In genomic region chrX:100728947-100729346, GRCm38 (mm10) we compare ENCODE assay signal across 8 mouse cellular contexts. TPM values are rescaled to one million over a fixed set of nuclear protein-coding genes. Genes with fewer than 3 reads are reported as not detected.
DNase-seq lines count a peak whose midpoint lies in the region; ATAC-seq and TF ChIP-seq lines count a peak whose summit lies in the region.

No protein-coding gene starts in this region.

- TF ChIP-seq CTCF in heart, adult 2 months (IDR thresholded peaks at IDR 0.05), result no peak

- H3K27me3 ChIP-seq in heart, adult 2 months (ENCODE audit: control insufficient read depth, insufficient read depth, low read length), result no peaks in the 10 kb centered on the region
- peaks cover 50% of the 10 kb centered on the region for H3K27me3 ChIP-seq in heart, embryonic 10.5 days (ENCODE audit: insufficient read depth, poor library complexity, severe bottlenecking)
- no peaks in the 10 kb centered on the region for H3K27me3 ChIP-seq in forebrain, embryonic 13.5 days

- DNase-seq in heart, adult 2 months, result peak; percentile 44 to 49
- no peak for DNase-seq in heart, embryonic 10.5 days (ENCODE audit: low spot score)
- DNase-seq in MN1 (ENCODE audit: low spot score), result peak; percentile 18
- peak; percentile 77 for DNase-seq in kidney, postnatal 10 days
- DNase-seq in testis, postnatal 10 days (ENCODE audit: low spot score), result peak; percentile 72
- DNase-seq in spleen, adult 18-20 months, result no peak
- DNase-seq in lung, adult 18-20 months, result no peak

- no peak overlapping the region for H3K9ac ChIP-seq in heart, adult 2 months (ENCODE audit: low read depth, low read length)
- no peak overlapping the region for H3K9ac ChIP-seq in forebrain, embryonic 13.5 days

- ATAC-seq in forebrain, embryonic 13.5 days, result peak; percentile 72

- WGBS in heart, adult 2 months, result 32% methylated on average over 1 of the region's 1 CpGs
- 34% methylated on average over 1 of the region's 1 CpGs for WGBS in heart, embryonic 10.5 days
- WGBS in forebrain, embryonic 13.5 days, result 15% methylated on average over 1 of the region's 1 CpGs

- H3K9me3 ChIP-seq in heart, embryonic 10.5 days, result no peaks in the 10 kb centered on the region
- no peaks in the 10 kb centered on the region for H3K9me3 ChIP-seq in forebrain, embryonic 13.5 days (replicated peaks)

- no peaks in the 10 kb centered on the region for H3K79me2 ChIP-seq in heart, adult 2 months (replicated peaks; ENCODE audit: control insufficient read depth, insufficient read depth, low read length)

- no peaks in the 10 kb centered on the region for H3K36me3 ChIP-seq in heart, adult 2 months (ENCODE audit: control insufficient read depth, insufficient read depth, low read length)
- H3K36me3 ChIP-seq in heart, embryonic 10.5 days, result peaks cover 30% of the 10 kb centered on the region; the same call in 1 of the 2 replicates
- H3K36me3 ChIP-seq in forebrain, embryonic 13.5 days (ENCODE audit: poor library complexity, severe bottlenecking), result peaks cover 20% of the 10 kb centered on the region

- no peak for TF ChIP-seq EP300 in heart, adult 2 months (IDR thresholded peaks at IDR 0.05; ENCODE audit: insufficient read depth, low read depth, low read length)

- H3K27ac ChIP-seq in heart, adult 2 months, result no peak overlapping the region
- no peak overlapping the region for H3K27ac ChIP-seq in heart, embryonic 10.5 days
- peak overlapping the region; percentile 77 for H3K27ac ChIP-seq in forebrain, embryonic 13.5 days

- intact Hi-C loops in heart, adult 2 months (cut with DNase I), result no loop called here

- H3K4me1 ChIP-seq in heart, adult 2 months (ENCODE audit: control insufficient read depth, insufficient read depth, low read length), result peaks cover 1% of the 10 kb centered on the region
- peaks cover 8% of the 10 kb centered on the region; the same call in 1 of the 2 replicates for H3K4me1 ChIP-seq in heart, embryonic 10.5 days
- H3K4me1 ChIP-seq in forebrain, embryonic 13.5 days, result peaks cover 28% of the 10 kb centered on the region

- H3K4me3 ChIP-seq in heart, adult 2 months, result no peak overlapping the region
- no peak overlapping the region for H3K4me3 ChIP-seq in heart, embryonic 10.5 days
- H3K4me3 ChIP-seq in forebrain, embryonic 13.5 days, result no peak overlapping the region

- TF ChIP-seq POLR2A in heart, adult 2 months (IDR thresholded peaks at IDR 0.05; ENCODE audit: insufficient read depth, low read depth, low read length), result no peak

- H3K4me2 ChIP-seq in forebrain, embryonic 13.5 days, result no peak overlapping the region

RNA-seq across cellular contexts. Expression of gene Gdpd2, which starts 0.7 kb away (rescaled TPM):
- total RNA-seq in heart, adult 2 months (2021), result not detected
- 0.15 and 0.68 TPM in 2 replicates for polyA plus RNA-seq in heart, adult 2 months (2012; rRNA removed)
- polyA plus RNA-seq in heart, embryonic 10.5 days (2016; fragmentation: Nextera tagmentation; extraction: Ambion mirVana), result 0.34 and 0.88 TPM in 2 replicates
- 10.7 and 11.5 TPM in 2 replicates for polyA plus RNA-seq in forebrain, embryonic 13.5 days (2015; fragmentation: Nextera tagmentation; extraction: Ambion mirVana)

RNA-seq across cellular contexts. Expression of gene Dlg3, which starts 38.6 kb away (rescaled TPM):
- total RNA-seq in heart, adult 2 months (2021), result 1 to 10 TPM; 2.6 to 2.7 TPM
- 3.0 and 5.8 TPM in 2 replicates for polyA plus RNA-seq in heart, adult 2 months (2012; rRNA removed)
- polyA plus RNA-seq in heart, embryonic 10.5 days (2016; fragmentation: Nextera tagmentation; extraction: Ambion mirVana), result 3.4 and 8.5 TPM in 2 replicates
- polyA plus RNA-seq in forebrain, embryonic 13.5 days (2015; fragmentation: Nextera tagmentation; extraction: Ambion mirVana), result 10.4 and 14.2 TPM in 2 replicates

Comparison
In these comparisons a context has a peak if more than half of its experiments do, and no peak if none do; other contexts are left out.
1. DNase-seq: peak in heart, adult 2 months (2 of 2), MN1 (single experiment), kidney, postnatal 10 days (single experiment) and testis, postnatal 10 days (single experiment); none in heart, embryonic 10.5 days (single experiment), spleen, adult 18-20 months (0 of 2) and lung, adult 18-20 months (0 of 2).